Mouse (Mus musculus): ENCODE measurements around the gene Bcor.
A peak's percentile ranks its signal among the peaks of the same experiment; 100 is the strongest.

The Bcor gene

DNA sequence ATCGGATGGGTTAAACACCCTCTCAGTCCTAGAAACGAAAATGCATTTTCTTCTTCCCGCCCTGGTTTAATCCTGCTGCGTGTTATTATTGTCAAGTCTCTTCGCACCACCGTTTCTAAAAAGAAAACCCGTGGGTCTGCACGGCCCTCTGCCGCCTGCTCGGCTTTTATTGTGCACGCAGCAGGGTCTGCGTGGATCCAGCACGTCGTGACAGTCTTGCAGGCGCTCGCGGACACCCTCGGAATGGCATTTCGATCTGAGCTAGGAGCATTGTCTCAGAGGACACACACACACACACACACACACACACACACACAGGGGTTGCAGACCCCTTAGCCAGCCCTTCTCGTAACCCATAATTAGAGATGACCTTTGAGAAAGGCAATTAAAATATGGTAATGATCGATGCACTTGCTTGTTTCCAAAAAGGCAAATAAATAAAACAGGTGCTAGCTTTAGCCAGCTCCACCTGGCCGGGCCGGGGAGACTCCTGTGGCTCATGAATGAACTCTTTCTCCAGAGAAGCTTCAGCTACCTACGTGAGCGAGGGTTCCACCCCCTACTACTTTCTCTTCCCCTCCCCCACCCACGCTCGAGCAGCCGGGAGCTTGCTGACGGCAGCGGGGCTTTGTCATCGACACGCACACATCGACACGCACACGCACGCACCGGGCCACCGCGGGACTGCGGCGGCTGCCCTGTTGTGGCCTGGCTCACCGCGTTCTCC, 8.7 kb downstream of the Bcor start:
- DNase-seq (ENCODE audit: low spot score in 2 of 2), result peak in 1 of 2 experiments; percentile 45

DNA sequence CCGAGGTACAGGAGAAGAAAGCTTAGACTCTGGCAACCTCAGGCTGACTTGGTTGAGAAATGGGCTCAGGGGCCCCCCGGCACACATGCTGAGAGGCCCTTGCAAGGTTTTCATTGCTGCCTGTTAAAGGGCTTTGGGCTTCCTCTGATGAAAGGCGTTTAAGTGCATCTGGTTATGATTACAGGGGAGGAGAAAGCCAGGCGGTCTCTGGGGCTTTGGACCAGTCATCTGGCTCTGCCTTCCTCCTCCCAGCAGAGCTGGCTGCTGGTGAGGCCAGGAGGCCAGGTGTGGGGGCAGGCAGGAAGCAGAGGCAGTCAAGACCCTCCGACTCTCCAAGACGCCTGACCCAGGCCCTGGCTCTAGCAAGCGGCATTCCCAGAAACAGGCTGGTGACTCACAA, 9.7 kb downstream of the Bcor start:
- DNase-seq (ENCODE audit: low spot score in 2 of 2), result no peak

GRCm38 (mm10) chrX:12146263-12146662, 13.9 kb downstream of the Bcor start:
- DNase-seq (ENCODE audit: low spot score in 2 of 2), result no peak

DNA sequence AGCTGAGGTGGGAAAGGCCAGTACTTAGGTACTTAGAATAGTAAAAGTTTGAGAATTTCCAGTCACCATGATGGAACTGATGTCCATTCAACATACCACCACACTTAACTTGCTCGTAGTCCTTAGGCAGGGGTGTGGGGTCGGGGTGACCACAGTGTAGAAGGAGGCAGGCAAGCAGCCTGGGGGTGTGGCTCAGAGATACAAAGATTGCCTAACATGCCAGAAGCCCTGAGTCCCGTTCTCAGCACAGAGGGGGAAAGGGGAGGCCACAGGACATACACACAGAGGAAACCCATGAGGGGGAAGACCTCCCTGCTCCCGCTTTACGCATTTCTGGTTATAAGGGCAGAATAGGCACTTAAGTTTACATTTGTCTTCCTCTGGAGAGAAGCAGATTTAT, 17.3 kb downstream of the Bcor start:
- DNase-seq (ENCODE audit: low spot score in 2 of 2), result no peak

DNA sequence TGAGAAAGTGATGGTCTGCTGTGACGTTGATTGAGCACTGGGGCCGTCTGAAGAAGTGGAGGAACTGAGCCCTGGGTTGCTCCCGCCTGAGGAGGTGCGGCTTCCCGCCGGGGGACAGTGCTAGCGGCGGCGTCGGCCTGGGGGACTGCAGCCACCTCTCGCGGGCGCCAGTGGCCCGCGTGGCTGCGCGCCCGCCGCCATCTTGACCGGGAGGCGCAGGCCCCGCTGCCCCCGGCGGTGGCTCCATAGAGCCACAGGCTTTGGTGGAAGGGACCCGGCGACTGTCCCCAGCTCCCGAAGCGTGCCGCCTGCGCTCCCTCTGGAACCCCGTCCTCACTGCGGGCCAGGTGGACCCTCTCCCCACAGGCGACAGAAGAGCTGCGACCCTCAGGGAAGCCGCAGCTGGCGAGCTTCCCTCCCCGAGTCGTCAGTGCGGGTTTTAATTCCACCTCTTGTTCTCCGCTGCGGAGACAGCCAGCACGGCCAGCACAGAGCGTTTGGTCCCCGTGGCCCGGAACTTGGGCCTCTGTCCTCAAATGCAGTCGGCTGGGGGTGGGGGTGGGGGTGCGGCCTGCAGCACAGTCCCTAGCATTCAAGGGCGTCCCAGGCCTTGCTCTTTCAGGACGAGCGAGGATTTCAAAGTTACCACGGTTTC, 19.9 kb downstream of the Bcor start:
- peak in 1 of 2 experiments; percentile 28 for DNase-seq (ENCODE audit: low spot score in 2 of 2)

DNA sequence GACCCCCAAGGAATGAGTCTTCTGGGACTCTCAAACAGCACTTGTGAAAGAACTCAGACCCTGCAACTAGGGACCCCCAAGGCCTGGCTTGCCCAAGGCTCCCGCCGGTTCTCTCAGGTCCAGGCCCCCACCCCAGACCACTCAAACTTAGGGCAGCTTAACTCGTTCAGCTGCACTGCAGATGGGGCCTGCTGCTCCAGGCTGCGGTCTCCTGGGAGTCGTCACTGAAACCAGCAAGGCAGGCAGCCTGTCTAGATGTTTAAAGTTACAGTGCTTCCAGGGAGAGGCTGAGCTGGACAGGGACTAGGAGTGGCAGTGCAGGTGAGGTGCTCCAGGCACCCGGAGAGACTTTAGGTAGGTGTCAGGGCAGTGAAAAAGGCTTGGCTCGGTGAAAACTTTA, 21.9 kb downstream of the Bcor start:
- DNase-seq (ENCODE audit: low spot score in 2 of 2), result peak in 1 of 2 experiments; percentile 20

DNA sequence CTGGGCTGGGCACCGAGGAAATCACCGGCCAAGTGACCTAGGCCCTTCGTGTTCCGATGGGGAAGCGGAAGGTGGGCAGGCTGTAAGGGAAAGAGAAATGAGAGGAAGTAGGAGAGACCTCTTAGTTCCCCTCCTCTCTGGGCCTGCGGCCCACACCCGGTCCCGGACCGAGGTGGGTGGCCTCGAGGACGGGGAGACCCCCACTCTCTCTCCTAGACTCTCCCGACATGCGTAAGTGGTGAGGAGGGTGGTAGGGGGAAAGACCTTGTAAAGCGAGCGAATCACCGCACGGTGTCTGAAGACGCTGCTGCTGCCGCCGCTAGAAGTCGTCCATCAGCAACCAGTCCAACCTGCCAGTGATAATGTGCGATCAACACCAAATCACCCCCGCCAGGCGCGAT, 23.0 kb downstream of the Bcor start:
- DNase-seq (ENCODE audit: low spot score in 2 of 2), result peak in 1 of 2 experiments; percentile 30

DNA sequence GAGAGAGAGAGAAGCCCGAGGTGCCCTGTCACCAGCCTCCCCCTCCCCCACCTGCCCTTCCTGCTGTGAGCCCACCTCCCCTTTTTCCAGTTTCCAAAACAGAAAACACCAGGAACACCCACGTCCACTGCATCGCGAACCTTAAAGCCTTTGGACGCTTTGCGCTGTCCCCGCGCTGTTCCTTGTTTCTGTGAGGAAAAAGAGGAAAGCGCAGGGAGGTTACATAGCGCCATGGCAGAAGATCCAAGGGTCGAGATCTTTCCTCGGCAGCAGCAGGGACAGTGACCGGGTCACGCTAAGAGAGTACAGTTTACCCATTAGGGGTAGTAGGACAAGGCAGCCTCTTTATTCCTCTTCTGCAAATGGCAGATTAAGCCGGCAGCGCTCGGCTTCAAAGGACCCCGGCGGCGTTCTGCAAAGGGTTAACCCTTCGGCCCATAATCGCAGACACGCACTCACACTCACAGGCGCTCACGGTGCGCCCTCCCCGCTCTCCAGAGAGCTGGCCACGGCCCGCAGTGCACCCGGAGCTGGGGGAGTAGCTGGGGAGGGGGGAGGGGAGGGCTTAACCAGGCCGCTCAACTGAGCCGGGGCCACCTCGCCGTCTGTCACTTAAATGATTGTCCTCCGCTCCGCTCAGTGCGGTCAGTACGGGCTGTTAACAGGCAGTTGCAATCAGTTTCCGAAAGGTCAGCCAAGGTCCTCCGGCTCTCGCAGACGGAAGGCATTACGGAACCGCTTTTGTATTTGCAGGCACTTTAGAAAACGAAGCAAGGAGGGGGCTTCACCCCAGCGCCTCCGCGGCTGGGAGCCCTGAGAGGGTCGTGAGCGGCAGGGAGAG, 23.7 kb downstream of the Bcor start:
- peak; percentile 36 to 37 for DNase-seq (ENCODE audit: low spot score in 2 of 2)

DNA sequence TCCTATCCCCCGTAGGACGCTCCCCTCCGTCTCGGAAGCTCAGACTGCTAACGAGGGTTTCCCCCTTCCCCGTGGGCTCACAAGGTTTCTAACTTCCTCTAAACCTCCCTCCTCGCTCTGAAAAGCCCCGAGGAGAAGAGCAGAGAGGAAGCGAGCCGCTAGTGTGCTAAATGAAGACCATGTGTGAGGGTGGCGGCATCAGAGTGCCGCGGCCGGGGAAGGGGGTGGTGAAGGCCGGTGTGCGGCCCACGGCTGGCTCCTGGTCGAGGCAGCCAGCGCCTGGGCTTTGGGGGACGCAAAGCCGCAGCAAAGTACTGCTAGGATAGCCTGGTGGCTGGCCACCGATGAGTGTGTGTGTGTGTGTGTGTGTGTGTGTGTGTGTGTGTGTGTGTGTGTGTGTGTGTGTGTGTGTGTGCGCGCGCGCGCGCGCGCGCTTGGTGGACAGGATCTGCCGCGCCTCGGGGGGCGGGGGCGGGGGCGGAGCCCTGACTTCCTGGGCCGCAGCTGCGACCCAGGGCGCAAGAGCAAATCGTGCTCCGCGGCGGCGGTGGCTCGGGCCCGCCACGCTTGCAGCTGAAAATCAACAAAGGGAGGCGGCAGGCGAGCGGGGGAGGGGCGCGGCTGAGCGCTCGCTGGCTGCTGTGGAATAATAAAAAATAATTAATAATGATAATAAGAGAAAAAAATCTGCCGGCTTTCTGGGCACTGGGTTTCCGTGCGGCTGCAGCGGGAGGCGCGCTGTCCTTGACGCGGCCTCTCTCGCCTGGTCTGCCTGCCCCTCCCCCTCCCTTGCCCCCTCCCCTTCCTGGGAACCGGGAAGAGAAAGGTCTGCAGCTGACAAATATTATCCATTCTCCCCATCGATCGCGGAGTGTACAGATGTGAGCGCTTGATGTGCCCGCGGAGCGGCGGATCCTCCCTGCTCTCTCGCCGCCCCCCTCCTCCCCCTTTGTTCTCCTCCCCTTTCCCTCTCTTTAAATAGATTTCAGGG, 24.7 kb downstream of the Bcor start:
- DNase-seq (ENCODE audit: low spot score in 2 of 2), result peak; percentile 24 to 77

GRCm38 (mm10) chrX:12134541-12134940, 25.6 kb downstream of the Bcor start:
- DNase-seq (ENCODE audit: low spot score in 2 of 2), result peak; percentile 35 to 76

GRCm38 (mm10) chrX:12133836-12134431, 26.2 kb downstream of the Bcor start:
- no peak for DNase-seq (ENCODE audit: low spot score in 2 of 2)

GRCm38 (mm10) chrX:12133178-12133835, 26.8 kb downstream of the Bcor start:
- peak; percentile 21 to 47 for DNase-seq (ENCODE audit: low spot score in 2 of 2)

DNA sequence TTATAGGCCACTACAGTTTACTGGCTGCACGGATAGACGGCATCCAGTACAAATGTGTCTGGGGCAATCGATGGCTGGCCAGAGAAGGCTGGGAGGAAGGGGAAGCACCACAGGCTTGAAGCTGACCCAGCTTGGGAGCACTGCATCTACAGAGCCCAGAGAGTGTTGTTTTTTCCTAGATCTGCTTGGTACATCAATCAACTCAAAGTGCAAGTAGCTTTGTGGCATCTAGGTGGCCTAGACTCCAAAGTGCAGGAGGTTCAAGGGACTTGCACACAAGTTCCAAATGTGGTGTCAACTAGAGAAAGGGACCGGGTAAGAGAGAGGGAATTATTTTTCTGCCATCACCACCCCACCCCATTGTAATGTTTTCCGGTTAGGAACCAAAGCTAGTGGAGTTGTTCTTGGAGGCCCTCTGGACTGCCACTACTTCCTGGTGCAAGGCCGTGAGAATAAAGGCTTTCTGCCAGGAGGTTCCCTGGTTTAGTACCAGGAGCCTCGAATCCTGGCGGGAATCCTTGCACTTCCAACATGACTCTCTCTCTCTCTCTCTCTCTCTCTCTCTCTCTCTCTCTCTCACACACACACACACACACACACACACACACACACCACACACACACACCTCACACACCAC, 27.5 kb downstream of the Bcor start:
- DNase-seq (ENCODE audit: low spot score in 2 of 2), result no peak

- DNase-seq (ENCODE audit: low spot score in 2 of 2), result peak; percentile 11 to 30
These were observed 30.0 kb downstream of the Bcor start for GRCm38 (mm10) chrX:12129828-12130809.

GRCm38 (mm10) chrX:12129230-12129629, 30.9 kb downstream of the Bcor start:
- peak; percentile 7 to 34 for DNase-seq (ENCODE audit: low spot score in 2 of 2)

GRCm38 (mm10) chrX:12128165-12129083, 31.7 kb downstream of the Bcor start:
- peak; percentile 13 to 42 for DNase-seq (ENCODE audit: low spot score in 2 of 2)

GRCm38 (mm10) chrX:12127799-12128164, 32.4 kb downstream of the Bcor start:
- peak in 1 of 2 experiments; percentile 12 for DNase-seq (ENCODE audit: low spot score in 2 of 2)
